Mouse (Mus musculus): ENCODE measurements around the gene Gtpbp1. TPM values are rescaled to one million over a fixed set of nuclear protein-coding genes. Genes with fewer than 3 reads are reported as not detected.

The Gtpbp1 gene
- total and polyA plus RNA-seq, 3 experiments = 25.3 to 45.3 (median 34.2) TPM

DNA sequence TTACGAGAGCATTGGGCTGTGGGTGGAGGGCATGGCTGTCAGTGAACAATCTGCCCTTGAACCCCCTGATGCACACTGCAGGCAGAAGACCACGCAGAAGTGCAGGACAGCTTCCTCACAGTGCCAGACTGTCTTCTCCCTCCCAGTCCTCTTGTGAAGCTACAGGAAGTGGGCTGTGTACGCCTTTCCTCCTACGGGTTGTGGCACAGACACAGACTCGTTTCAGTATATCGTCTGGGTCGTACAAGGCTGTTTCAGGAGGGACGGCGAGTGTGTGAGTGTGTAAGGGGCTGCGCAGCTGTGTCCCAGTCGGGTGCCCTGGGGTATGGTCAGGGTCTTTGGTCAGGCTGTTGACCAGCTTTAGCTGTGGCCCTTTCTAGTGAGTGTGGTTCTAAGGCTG lies 3.1 kb downstream of the Gtpbp1 start:
- Histone ChIP-seq H3K27ac (ENCODE audit: insufficient read depth, low read depth) (no peak overlapping the region), H3K9me3 (replicated peaks; ENCODE audit: low read length) (no peaks in the 10 kb centered on the region), H3K36me3 (replicated peaks in 1 of 2; ENCODE audit: control insufficient read depth in 1 of 2, insufficient read depth in 1 of 2, low read length in 1 of 2) (peaks cover 11 to 47% of the 10 kb centered on the region in 2 experiments), H3K27me3 (replicated peaks) (peaks cover 9% of the 10 kb centered on the region), H3K79me2 (replicated peaks; ENCODE audit: control insufficient read depth, extremely low read depth, insufficient read depth, poor library complexity, severe bottlenecking) (peaks cover 28% of the 10 kb centered on the region), H3K4me2 (ENCODE audit: insufficient read depth, low read depth, poor library complexity, severe bottlenecking) (no peak overlapping the region), H3K4me3 (replicated peaks in 1 of 3; ENCODE audit: low read depth in 2 of 3, low read length in 2 of 3, poor library complexity in 1 of 3) (no peak overlapping the region), H3K4me1 (ENCODE audit: control insufficient read depth in 1 of 2, insufficient read depth in 2 of 2) (peaks cover 5 to 45% of the 10 kb centered on the region in 2 experiments), H3K9ac (ENCODE audit: insufficient read depth, low read depth) (no peak overlapping the region)
- dilution Hi-C loops (cut with MboI; ENCODE audit: extremely low pct_ligation_motif_present, extremely low pct_unique_long_range_greater_than_20kb, low sequenced_read_pairs) = no loop called here
- in situ Hi-C loops (cut with MboI; ENCODE audit: low pct_ligation_motif_present, low pct_unique_long_range_greater_than_20kb, low sequenced_read_pairs) = no loop called here
- DNase-seq (ENCODE audit: extremely low read depth) = no peak
- TF ChIP-seq GABPA (IDR thresholded peaks at IDR 0.05; ENCODE audit: insufficient replicate concordance, low read depth, low read length) (no peak), RCOR1 (conservative IDR thresholded peaks at IDR 0.05; ENCODE audit: low read depth, low read length) (no peak), E2F4 (IDR thresholded peaks at IDR 0.05; ENCODE audit: insufficient replicate concordance, low read depth, low read length) (no peak), ELF1 (IDR thresholded peaks at IDR 0.05; ENCODE audit: low read depth, low read length) (no peak), IRF4 (IDR thresholded peaks at IDR 0.05; ENCODE audit: low read depth, low read length) (no peak), MAX (IDR thresholded peaks at IDR 0.05; ENCODE audit: low read length) (no peak), ZMIZ1 (IDR thresholded peaks at IDR 0.05; ENCODE audit: low read depth, low read length) (no peak), MYC (IDR thresholded peaks at IDR 0.05; ENCODE audit: low read depth, low read length) (no peak), EP300 (IDR thresholded peaks at IDR 0.05; ENCODE audit: low read length) (no peak), TBP (conservative IDR thresholded peaks at IDR 0.05; ENCODE audit: low read depth, low read length) (no peak), KAT2A (IDR thresholded peaks at IDR 0.05; ENCODE audit: insufficient replicate concordance, low read length) (no peak), TCF12 (IDR thresholded peaks at IDR 0.05; ENCODE audit: low read depth, low read length) (no peak), USF2 (conservative IDR thresholded peaks at IDR 0.05; ENCODE audit: low read depth, low read length) (no peak), MEF2A (IDR thresholded peaks at IDR 0.05; ENCODE audit: borderline replicate concordance, low read depth, low read length) (no peak), ZC3H11A (IDR thresholded peaks at IDR 0.05; ENCODE audit: low read depth, low read length) (no peak), CHD1 (IDR thresholded peaks at IDR 0.05; ENCODE audit: low read depth, low read length) (no peak), CHD2 (IDR thresholded peaks at IDR 0.05; ENCODE audit: low read length) (no peak), ZKSCAN1 (IDR thresholded peaks at IDR 0.05; ENCODE audit: borderline replicate concordance, low read depth, low read length) (no peak)

DNA sequence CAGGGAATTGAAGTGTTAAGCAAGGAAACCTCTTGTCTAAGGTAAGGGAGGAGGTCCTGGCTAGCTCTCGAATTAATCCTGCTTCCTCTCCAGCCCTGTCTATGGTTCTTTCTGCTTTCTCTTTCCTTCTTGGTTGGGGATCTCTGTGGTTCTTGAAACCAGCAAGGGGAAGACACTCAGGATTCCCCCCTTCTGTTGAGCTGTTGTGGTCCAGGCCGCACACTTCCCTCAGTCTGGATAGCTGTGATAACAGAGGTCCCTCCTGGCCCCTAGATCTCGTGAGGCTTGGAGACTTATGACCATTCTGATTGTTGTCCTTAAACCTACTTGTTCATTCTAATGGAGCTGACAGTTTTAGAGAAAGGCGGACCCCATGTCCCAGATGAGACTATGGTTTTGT lies 3.9 kb downstream of the Gtpbp1 start:
- H3K9ac ChIP-seq (ENCODE audit: insufficient read depth, low read depth) = no peak overlapping the region
- H3K27me3 ChIP-seq (replicated peaks) = peaks cover 2% of the 10 kb centered on the region
- no peaks in the 10 kb centered on the region for H3K9me3 ChIP-seq (replicated peaks; ENCODE audit: low read length)
- dilution Hi-C loops (cut with MboI; ENCODE audit: extremely low pct_ligation_motif_present, extremely low pct_unique_long_range_greater_than_20kb, low sequenced_read_pairs) (no loop called here), in situ Hi-C loops (cut with MboI; ENCODE audit: low pct_ligation_motif_present, low pct_unique_long_range_greater_than_20kb, low sequenced_read_pairs) (no loop called here)
- DNase-seq (ENCODE audit: extremely low read depth) = no peak
- peaks cover 28% of the 10 kb centered on the region for H3K79me2 ChIP-seq (replicated peaks; ENCODE audit: control insufficient read depth, extremely low read depth, insufficient read depth, poor library complexity, severe bottlenecking)
- no peak overlapping the region for H3K4me3 ChIP-seq (replicated peaks in 1 of 3; ENCODE audit: low read depth in 2 of 3, low read length in 2 of 3, poor library complexity in 1 of 3)
- H3K27ac ChIP-seq (ENCODE audit: insufficient read depth, low read depth) = no peak overlapping the region
- no peak overlapping the region for H3K4me2 ChIP-seq (ENCODE audit: insufficient read depth, low read depth, poor library complexity, severe bottlenecking)
- H3K4me1 ChIP-seq (ENCODE audit: control insufficient read depth in 1 of 2, insufficient read depth in 2 of 2) = peaks cover 5 to 38% of the 10 kb centered on the region in 2 experiments
- peaks cover 15 to 53% of the 10 kb centered on the region in 2 experiments for H3K36me3 ChIP-seq (replicated peaks in 1 of 2; ENCODE audit: control insufficient read depth in 1 of 2, insufficient read depth in 1 of 2, low read length in 1 of 2)
- TF ChIP-seq ZNF384 (IDR thresholded peaks at IDR 0.05; ENCODE audit: low read depth, low read length) = no peak
- TF ChIP-seq TCF12 (IDR thresholded peaks at IDR 0.05; ENCODE audit: low read depth, low read length) = no peak
- TF ChIP-seq NELFE (IDR thresholded peaks at IDR 0.05; ENCODE audit: low read depth, low read length) = no peak
- no peak for TF ChIP-seq CTCF (conservative IDR thresholded peaks at IDR 0.05 in 1 of 2, IDR thresholded peaks at IDR 0.05 in 1 of 2; ENCODE audit: low read depth in 2 of 2, low read length in 2 of 2)
- no peak for TF ChIP-seq MAZ (IDR thresholded peaks at IDR 0.05; ENCODE audit: low read depth, low read length)
- no peak for TF ChIP-seq POLR2A (IDR thresholded peaks at IDR 0.05; ENCODE audit: low read depth, low read length)
- no peak for TF ChIP-seq ZC3H11A (IDR thresholded peaks at IDR 0.05; ENCODE audit: low read depth, low read length)
- TF ChIP-seq JUN (IDR thresholded peaks at IDR 0.05; ENCODE audit: insufficient read depth, low read depth, low read length) = no peak

All from CH12.LX (cell line).